Mouse (Mus musculus) right cerebral cortex, postnatal 14 days (tissue): ENCODE measurements around the gene App.

Experiments used
- DNase-seq: peaks from one replicate; pipeline ENCODE4 v3.0.0; 2022

Gene App

DNA sequence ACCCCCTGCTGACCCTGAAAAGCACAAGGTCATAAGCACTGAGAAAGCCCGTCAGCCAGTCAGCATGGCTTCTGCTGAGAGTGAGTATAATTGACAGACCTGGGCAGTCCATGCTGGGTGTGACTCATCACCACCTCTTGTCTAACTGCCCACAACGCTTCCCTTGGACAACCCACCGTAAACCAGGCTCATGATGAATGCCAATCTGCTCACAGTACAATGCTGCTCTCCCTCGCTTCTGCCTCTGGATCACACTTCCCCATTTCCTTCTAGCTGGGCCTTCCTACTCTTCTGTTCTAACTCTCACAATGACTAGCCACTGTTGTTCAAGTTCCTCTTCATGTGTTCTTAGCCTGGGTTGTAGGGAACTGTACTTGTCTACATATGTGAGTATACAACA, 206.6 kb downstream of the App start:
- DNase-seq, result no peak

GRCm38 (mm10) chr16:84966096-84966495, 207.5 kb downstream of the App start:
- DNase-seq, result no peak

GRCm38 (mm10) chr16:84963960-84964359, 209.6 kb downstream of the App start:
- no peak for DNase-seq

DNA sequence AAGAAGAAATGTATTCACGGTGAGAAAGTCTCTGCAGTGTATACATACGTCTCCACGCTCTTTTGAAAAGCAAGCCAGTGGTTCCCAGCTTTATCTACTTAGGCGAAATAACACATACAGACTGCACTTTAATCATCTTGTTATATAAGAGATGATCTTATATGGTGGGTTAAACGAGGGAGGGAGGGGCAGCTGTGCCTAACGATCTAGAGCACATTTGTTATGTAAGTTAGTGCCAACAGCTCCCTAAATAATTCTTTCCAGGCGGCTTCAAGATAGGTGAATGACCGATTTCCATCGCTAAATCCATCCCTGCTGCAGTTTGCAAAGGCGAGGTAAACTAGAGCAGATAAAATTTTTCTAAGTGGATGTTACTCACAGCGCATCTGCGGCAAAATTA, 210.0 kb downstream of the App start:
- no peak for DNase-seq

DNA sequence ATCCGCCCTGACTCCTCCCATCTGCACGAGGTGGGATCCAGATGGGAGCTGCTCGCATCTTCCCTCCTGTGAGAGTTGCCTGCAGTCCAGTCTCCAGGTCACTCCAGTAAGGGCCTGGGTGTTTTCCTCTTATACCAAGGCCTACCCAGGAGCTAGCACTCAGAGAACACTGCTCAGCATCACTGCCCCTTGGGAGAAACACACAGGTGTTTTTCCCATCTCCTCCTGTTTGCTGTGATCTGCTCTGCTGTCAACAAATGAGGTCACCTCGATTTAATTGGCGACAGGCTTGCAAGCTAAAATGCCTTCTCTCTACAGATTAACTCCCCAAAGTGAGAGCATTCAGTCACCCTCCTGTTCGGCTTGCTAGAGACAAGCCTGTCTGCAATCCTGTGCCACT, 216.3 kb downstream of the App start:
- DNase-seq, result no peak

DNA sequence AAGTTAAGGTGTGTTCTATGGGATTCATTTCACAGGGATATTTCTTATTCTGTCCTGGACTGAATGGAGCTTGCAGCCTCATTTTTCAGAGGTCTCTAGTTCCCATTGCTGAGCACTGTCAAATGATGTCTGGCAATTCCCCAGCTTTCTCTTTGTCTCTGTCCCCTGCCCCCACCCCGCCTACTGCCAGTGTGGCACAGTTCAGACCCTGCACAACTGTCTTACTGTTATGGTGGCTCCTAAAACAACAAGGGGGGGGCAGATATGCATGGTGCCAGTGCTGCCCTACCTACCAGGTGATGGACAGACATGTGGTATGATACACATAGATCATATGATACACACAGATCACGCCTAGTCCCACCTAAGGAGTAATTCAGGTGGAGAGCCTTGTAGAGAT, 216.9 kb downstream of the App start:
- DNase-seq, result no peak

DNA sequence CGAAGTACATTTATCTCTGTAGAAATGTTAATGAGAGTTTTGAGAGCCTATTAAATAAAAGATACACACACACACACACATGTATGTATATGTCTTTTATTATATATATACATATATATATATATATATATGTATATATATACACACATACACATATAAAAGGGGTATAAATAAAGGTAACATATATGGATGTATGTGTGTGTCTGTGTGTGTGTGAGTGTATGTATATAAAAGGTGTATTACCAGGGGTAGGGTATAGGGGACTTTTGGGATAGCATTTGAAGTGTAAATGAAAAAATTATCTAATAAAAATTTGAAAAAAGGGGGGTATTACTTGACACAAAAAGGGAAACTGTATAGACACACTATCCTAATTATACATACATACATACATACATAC, 217.7 kb downstream of the App start:
- no peak for DNase-seq

DNA sequence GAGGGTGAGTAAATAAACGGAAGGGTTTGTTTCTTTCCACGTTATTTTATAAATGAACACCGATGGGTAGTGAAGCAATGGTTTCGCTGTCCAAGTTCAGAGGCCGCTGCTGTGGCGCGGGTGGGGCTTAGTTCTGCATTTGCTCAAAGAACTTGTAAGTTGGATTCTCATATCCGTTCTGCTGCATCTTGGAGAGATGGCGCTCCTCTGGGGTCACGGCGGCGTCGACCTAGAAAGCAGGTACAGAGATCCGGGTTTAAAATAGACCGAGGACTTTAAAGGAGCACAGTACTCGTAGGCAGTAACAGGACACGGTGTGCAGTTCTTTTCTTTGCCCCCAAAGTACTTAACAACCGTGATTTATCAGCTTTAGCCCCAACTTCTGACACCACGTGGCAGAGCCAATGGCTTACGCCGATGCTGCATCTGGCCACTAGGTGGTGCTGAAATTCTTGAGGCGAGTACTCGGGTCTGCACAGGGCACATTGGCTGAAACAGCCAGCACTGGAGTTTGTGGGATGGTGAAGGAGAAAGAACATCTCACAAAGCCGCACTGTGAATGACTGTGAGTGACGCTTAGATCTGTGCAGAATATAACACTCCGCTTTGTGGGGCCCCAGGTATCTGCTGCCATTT, 218.2 kb downstream of the App start:
- peak; percentile 91 for DNase-seq

- DNase-seq, result no peak
Observed at GRCm38 (mm10) chr16:84931024-84931423, 242.5 kb downstream of the App start.

DNA sequence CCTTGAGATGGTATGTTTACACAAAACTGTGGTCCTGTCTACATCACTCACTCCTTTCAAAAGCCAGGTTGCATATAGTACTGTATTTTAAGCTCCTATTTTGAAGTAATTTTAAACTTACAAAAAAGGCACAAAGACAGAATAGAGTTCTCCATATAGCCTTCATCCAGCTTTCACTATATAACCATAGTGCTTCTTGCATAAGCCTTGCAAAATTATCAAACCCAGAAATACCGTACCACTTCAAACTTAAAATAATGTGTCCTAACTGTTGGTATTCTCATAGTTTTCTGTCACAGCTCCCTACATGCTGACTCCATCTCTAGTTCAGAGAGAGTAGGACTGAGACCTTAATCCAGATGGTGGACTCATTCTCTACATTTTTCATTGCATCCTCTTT, 245.7 kb downstream of the App start:
- no peak for DNase-seq

- DNase-seq, result no peak
Observed at GRCm38 (mm10) chr16:84919649-84920308, 253.8 kb downstream of the App start.

DNA sequence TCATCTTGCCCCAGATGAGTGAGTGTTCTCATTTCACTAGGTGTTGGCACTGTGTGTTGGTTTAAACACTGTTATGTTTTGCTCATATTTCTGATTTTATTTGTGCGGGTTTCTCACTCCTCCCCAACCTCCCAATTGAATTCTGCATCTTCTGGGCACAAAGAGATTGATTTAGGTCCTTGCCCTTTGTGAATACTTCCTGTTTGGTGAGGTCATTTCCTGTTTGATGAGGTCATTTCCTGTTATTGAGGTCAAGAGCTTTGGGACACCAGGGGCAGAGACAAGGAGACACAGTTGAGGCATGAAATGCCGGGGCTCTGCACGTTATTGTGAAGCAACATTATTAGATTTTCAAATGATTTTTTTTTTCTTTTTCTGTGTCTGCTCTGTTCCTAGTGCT, 254.5 kb downstream of the App start:
- no peak for DNase-seq

DNA sequence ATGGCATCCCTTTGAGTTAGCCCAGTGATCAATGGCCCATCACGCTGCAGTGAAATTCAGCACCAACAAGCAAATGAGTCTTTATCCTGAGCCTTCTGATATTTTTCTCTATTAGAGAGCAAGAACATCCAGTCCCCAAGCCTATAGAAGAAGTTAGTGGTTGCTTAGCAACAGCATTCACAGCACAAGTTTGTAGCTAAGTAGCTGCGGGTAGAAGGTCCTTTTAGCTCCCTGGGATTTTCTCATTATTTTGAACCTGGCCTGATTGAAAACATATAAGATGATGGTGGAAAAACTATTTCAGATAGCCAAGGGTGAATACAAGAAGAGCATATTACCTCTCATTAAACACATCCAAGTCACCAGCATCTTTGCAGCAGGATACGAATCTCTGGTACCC, 256.8 kb downstream of the App start:
- DNase-seq, result no peak

DNA sequence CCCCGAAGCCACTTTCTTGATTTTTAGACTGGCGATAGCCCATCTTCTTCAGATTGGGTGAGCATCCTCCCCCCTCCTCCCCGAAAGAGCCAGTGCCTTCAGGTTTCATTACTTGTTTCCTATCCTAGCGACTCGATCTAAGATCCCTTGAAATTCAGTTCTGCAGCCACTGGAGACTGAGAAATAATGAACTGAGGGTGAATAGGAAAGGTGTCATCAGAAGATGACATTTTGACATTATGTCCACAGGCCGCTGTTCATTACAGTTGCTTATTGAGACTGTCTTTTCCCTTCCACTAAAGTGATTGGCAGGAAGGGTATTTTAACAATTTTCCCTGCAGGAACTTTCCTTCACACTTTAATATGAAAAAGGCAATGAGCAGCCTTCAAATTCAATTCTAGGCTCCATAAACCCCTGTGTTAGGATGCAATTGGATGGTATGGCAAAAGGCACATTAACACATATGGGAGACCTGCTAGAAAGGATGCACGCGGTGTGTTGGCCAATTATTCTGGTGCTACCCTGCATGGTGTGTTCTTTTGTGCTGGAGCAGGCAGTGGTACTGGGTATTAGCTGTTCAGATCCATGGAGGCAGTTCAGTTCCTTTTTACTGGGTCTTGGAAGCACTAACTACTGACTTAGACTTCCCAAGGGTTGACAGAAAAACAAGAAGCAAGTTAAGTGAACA, 261.9 kb downstream of the App start:
- no peak for DNase-seq

DNA sequence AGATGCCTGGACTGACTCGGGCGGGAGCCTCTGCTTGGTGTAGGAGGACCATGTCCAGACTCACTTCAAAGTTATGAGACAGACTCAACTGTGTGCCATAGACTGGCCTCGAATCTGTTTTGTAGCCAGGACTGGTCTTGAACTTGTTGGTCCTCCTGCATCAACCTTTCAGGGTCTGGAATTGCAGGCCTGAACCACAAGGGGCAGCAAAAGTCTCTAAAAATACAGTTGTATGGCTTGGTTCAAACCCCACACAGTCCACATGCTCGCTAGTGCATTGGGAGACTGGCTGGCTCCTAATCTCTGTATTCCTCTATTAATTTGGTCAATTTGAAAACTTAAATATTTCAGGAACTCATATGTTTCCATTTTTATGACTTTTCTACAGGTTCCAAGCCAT, 270.6 kb downstream of the App start:
- no peak for DNase-seq
